Mouse (Mus musculus): Measurements from ENCODE around the gene Pi4kb.

DNA sequence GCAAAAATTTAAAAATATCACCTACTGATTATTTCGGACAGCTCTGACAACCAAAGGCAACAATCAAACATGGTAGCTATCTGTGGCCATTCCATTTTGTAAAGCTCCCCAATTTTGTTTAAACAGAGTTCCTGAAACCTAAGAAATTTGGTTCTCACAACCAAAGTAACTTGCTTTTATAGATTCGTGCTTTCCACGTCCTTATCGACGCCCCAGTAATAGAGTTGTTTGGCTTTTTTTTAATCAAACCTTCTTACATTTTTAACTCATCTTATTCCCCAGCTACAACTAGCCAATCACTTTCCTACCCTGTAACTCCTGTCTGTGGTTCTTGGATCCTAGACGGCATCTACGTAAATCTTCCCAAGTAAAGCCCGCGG is 21.2 kb upstream of the Pi4kb start:
- TF ChIP-seq GATA1 (IDR thresholded peaks at IDR 0.05; ENCODE audit: low read length) (no peak), TAL1 (IDR thresholded peaks at IDR 0.05; ENCODE audit: low read length) (no peak)

Measured in erythroblast, embryonic 14.5 days (primary cell).